Mouse (Mus musculus) erythroblast, embryonic 14.5 days (primary cell): ENCODE measurements around the gene Sorbs2.

ENCODE experiments used
- GATA1 ChIP-seq: IDR thresholded peaks from 2 replicates; pipeline ENCODE4 v1.6.1; 2012; ENCODE audit warnings: low read length, inconsistent platforms, mixed read lengths
- TAL1 ChIP-seq: IDR thresholded peaks from 3 replicates; pipeline ENCODE4 v1.6.1; 2012; ENCODE audit warnings: low read length, inconsistent platforms, mixed read lengths

DNA sequence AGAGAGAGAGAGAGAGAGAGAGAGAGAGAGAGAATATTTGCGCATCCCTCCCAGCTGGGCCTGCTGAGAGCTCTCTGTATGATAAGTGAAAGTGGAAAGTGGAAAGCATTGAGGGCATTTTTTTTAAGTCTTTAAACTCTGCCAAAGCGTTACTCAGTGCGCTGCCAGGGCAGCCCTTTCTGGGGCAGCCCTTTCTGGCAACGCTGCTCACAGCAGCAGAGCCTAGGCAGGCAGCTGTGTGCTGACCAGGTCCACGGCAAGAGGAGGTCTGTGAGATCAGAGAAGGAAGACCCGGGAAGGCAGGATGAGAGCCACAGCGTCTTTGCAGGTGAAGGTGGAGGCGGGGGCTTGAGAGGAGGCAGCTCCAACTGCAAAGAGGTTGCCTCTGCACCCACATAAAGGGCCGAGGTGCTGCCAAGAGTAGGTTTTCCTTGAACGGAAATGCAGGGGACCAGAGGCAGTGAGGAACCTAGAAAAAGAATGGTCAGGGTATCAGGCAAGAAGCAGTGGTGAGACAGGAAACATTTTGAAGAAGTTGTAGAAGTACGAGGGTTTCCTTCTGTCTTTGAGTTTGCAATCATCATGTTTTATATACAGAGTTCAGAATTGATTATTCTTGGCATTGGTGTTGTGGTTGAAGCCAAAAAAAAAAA, 256.2 kb downstream of the Sorbs2 start:
- TF ChIP-seq TAL1 (no peak), GATA1 (no peak)
